Mouse (Mus musculus) MEL (cell line): ENCODE data around the gene Ugt1a10. TPM values are rescaled to one million over a fixed set of nuclear protein-coding genes. Genes with fewer than 3 reads are reported as not detected.
"Not testable (repeated sequence)": the region's sequence is repeated elsewhere in the genome, so short reads cannot be mapped to it uniquely, and the experiment has no call there.

Source experiments
- DNase-seq: peaks from one replicate; pipeline ENCODE4 v3.0.0; 2011; ENCODE audit warnings: low read depth, low spot score
- H3K27ac ChIP-seq: 2 replicates; pipeline ENCODE4 v1.5.1; 2012; ENCODE audit warnings: low read depth, mild to moderate bottlenecking, control low read depth, low read length, moderate library complexity; ENCODE audit not compliant: control insufficient read depth
- H3K27me3 ChIP-seq, 2 experiments: fragments of 150-350 bp in 1 of 2; sonication (generic) in 1 of 2; 2 replicates each; pipeline ENCODE4 v1.6.1; 2012; ENCODE audit warnings: low read length in 2 of 2, mild to moderate bottlenecking in 2 of 2, improper control_type of control experiment in 1 of 2, moderate library complexity in 1 of 2; ENCODE audit not compliant: insufficient read depth in 2 of 2, control insufficient read depth in 1 of 2
- H3K36me3 ChIP-seq, 2 experiments: 2 replicates each; pipeline ENCODE4 v1.6.1; 2012 to 2014; ENCODE audit warnings: low read length in 2 of 2, improper control_type of control experiment in 1 of 2, inconsistent platforms in 1 of 2, mild to moderate bottlenecking in 1 of 2; ENCODE audit not compliant: insufficient read depth in 2 of 2, control insufficient read depth in 1 of 2
- H3K4me1 ChIP-seq, 2 experiments: fragments of 150-350 bp in 1 of 2; sonication (generic) in 1 of 2; 2 replicates each; pipeline ENCODE4 v1.6.1; 2012; ENCODE audit warnings: low read length in 2 of 2, improper control_type of control experiment in 1 of 2, mild to moderate bottlenecking in 1 of 2; ENCODE audit not compliant: insufficient read depth in 2 of 2, control insufficient read depth in 1 of 2
- H3K4me3 ChIP-seq, 2 experiments: fragments of 150-350 bp in 1 of 2; sonication (generic) in 1 of 2; 2 replicates each; pipeline ENCODE4 v1.5.1; 2012; ENCODE audit warnings: low read depth in 2 of 2, low read length in 2 of 2, mild to moderate bottlenecking in 2 of 2, moderate library complexity in 2 of 2, control low read depth in 1 of 2, improper control_type of control experiment in 1 of 2; ENCODE audit not compliant: control insufficient read depth in 1 of 2, insufficient read depth in 1 of 2
- H3K79me2 ChIP-seq: 2 replicates; pipeline ENCODE4 v1.6.1; 2012; ENCODE audit warnings: mild to moderate bottlenecking, low read length, moderate library complexity; ENCODE audit not compliant: control insufficient read depth, poor library complexity, insufficient read depth
- H3K9ac ChIP-seq: 2 replicates; pipeline ENCODE4 v1.6.1; 2012; ENCODE audit warnings: low read depth, mild to moderate bottlenecking, control low read depth, low read length, moderate library complexity; ENCODE audit not compliant: control insufficient read depth, poor library complexity, severe bottlenecking
- H3K9me3 ChIP-seq: fragments of 150-350 bp; sonication (generic); replicated peaks from 2 replicates; pipeline ENCODE4 v1.6.1; 2012; ENCODE audit warnings: mild to moderate bottlenecking, low read length, improper control_type of control experiment, moderate library complexity; ENCODE audit not compliant: insufficient read depth
- BHLHE40 ChIP-seq: IDR thresholded peaks from 2 replicates; pipeline ENCODE4 v1.6.1; 2012; ENCODE audit warnings: low read depth, mild to moderate bottlenecking, inconsistent platforms, low read length, improper control_type of control experiment, borderline replicate concordance
- CHD1 ChIP-seq: IDR thresholded peaks from 2 replicates; pipeline ENCODE4 v1.6.1; 2012; ENCODE audit warnings: low read depth, mild to moderate bottlenecking, inconsistent platforms, low read length, improper control_type of control experiment
- CTCF ChIP-seq, 3 experiments: IDR thresholded peaks in 2 of 3; conservative IDR thresholded peaks in 1 of 3; 2 replicates each; pipeline ENCODE4 v1.5.1; 2011 to 2012; ENCODE audit warnings: low read length in 3 of 3, low read depth in 2 of 3, mild to moderate bottlenecking in 2 of 3, improper control_type of control experiment in 1 of 3, inconsistent platforms in 1 of 3, mixed read lengths in 1 of 3, moderate library complexity in 1 of 3; ENCODE audit not compliant: control insufficient read depth in 1 of 3, insufficient read depth in 1 of 3, poor library complexity in 1 of 3, severe bottlenecking in 1 of 3
- E2F4 ChIP-seq: IDR thresholded peaks from 2 replicates; pipeline ENCODE4 v1.6.1; 2011; ENCODE audit warnings: low read depth, low read length, improper control_type of control experiment, borderline replicate concordance
- ELF1 ChIP-seq: IDR thresholded peaks from 2 replicates; pipeline ENCODE4 v1.6.1; 2014; ENCODE audit warnings: low read depth, mild to moderate bottlenecking, inconsistent platforms, low read length, improper control_type of control experiment, moderate library complexity
- GATA1 ChIP-seq: IDR thresholded peaks from 2 replicates; pipeline ENCODE4 v1.6.1; 2011; ENCODE audit warnings: low read depth, low read length, improper control_type of control experiment
- JUND ChIP-seq: IDR thresholded peaks from 2 replicates; pipeline ENCODE4 v1.6.1; 2011; ENCODE audit warnings: low read depth, mild to moderate bottlenecking, improper control_type of control experiment, low read length
- MAFK ChIP-seq: IDR thresholded peaks from 2 replicates; pipeline ENCODE4 v1.6.1; 2011; ENCODE audit warnings: low read depth, mild to moderate bottlenecking, low read length, improper control_type of control experiment, borderline replicate concordance
- MAZ ChIP-seq: IDR thresholded peaks from 2 replicates; pipeline ENCODE4 v1.6.1; 2012; ENCODE audit warnings: low read depth, mild to moderate bottlenecking, inconsistent platforms, low read length, improper control_type of control experiment
- MXI1 ChIP-seq: IDR thresholded peaks from 2 replicates; pipeline ENCODE4 v1.6.1; 2011; ENCODE audit warnings: mild to moderate bottlenecking, low read depth, low read length, improper control_type of control experiment
- MYB ChIP-seq: IDR thresholded peaks from 2 replicates; pipeline ENCODE4 v1.6.1; 2011; ENCODE audit warnings: mild to moderate bottlenecking, low read depth, low read length, improper control_type of control experiment
- MYC ChIP-seq: IDR thresholded peaks from 2 replicates; pipeline ENCODE4 v1.6.1; 2011; ENCODE audit warnings: low read depth, mild to moderate bottlenecking, low read length, improper control_type of control experiment, moderate library complexity
- POLR2AphosphoS5 ChIP-seq: IDR thresholded peaks from 2 replicates; pipeline ENCODE4 v1.6.1; 2012; ENCODE audit warnings: low read depth, borderline replicate concordance, mild to moderate bottlenecking, inconsistent platforms, low read length, moderate library complexity, mixed read lengths
- RAD21 ChIP-seq: IDR thresholded peaks from 2 replicates; pipeline ENCODE4 v1.6.1; 2011; ENCODE audit warnings: mild to moderate bottlenecking, low read depth, low read length, improper control_type of control experiment
- RCOR1 ChIP-seq: IDR thresholded peaks from 2 replicates; pipeline ENCODE4 v1.6.1; 2012; ENCODE audit warnings: low read depth, mild to moderate bottlenecking, inconsistent platforms, low read length, improper control_type of control experiment
- SIN3A ChIP-seq: IDR thresholded peaks from 2 replicates; pipeline ENCODE4 v1.6.1; 2012; ENCODE audit warnings: low read length, improper control_type of control experiment, inconsistent platforms
- TBP ChIP-seq: IDR thresholded peaks from 2 replicates; pipeline ENCODE4 v1.8.0; 2011; ENCODE audit warnings: low read depth, low read length, improper control_type of control experiment
- TCF12 ChIP-seq: IDR thresholded peaks from 2 replicates; pipeline ENCODE4 v1.6.1; 2014; ENCODE audit warnings: low read depth, mild to moderate bottlenecking, inconsistent platforms, low read length, improper control_type of control experiment, moderate library complexity
- USF2 ChIP-seq, 2 experiments: IDR thresholded peaks; 2 replicates each; pipeline ENCODE4 v1.6.1; 2011 to 2012; ENCODE audit warnings: improper control_type of control experiment in 2 of 2, low read length in 2 of 2, borderline replicate concordance in 1 of 2, inconsistent platforms in 1 of 2, low read depth in 1 of 2, mild to moderate bottlenecking in 1 of 2; ENCODE audit not compliant: insufficient read depth in 1 of 2
- ZNF384 ChIP-seq: IDR thresholded peaks from 2 replicates; pipeline ENCODE4 v1.6.1; 2012; ENCODE audit warnings: low read depth, mild to moderate bottlenecking, inconsistent platforms, low read length, improper control_type of control experiment
- polyA plus RNA-seq, 2 experiments: library from polyadenylated mRNA; stranded (reverse) in 1 of 2; unstranded in 1 of 2; fragments of >175 nt in 1 of 2; fragments of >200 nt in 1 of 2; gene quantifications; 2 replicates each; pipeline versions ENCODE4 v1.2.1 to v1.2.4; 2012; ENCODE audit warnings: low replicate concordance in 2 of 2, low read depth in 1 of 2; ENCODE audit not compliant: insufficient read length in 2 of 2, insufficient read depth in 1 of 2, missing spikeins in 1 of 2
- total RNA-seq: library from RNA; depleted of rRNA; stranded (reverse); fragments of 300-350 nt; gene quantifications from 2 replicates; pipeline ENCODE4 v1.2.3, GENCODE M21; 2012

The Ugt1a10 gene
- total and polyA plus RNA-seq, 3 experiments: not detected

- Histone ChIP-seq H3K36me3 (no peaks in the 10 kb centered on the region), H3K4me1 (no peaks in the 10 kb centered on the region), H3K4me3 (no peak overlapping the region), H3K9ac (no peak overlapping the region), H3K27me3 (peaks cover 3 to 4% of the 10 kb centered on the region in 2 experiments; a peak in 3 of 4 replicates), H3K27ac (no peak overlapping the region), H3K9me3 (no peaks in the 10 kb centered on the region), H3K79me2 (no peaks in the 10 kb centered on the region)
- TF ChIP-seq RAD21 (no peak), MXI1 (no peak), JUND (no peak), RCOR1 (no peak), ELF1 (no peak), POLR2AphosphoS5 (no peak), BHLHE40 (no peak), ZNF384 (no peak), TBP (no peak), MAFK (no peak), SIN3A (no peak), GATA1 (no peak), E2F4 (no peak), CHD1 (no peak), MAZ (no peak), MYC (no peak), TCF12 (no peak), MYB (no peak), CTCF (IDR thresholded peaks at IDR 0.05 in 2 of 3, conservative IDR thresholded peaks at IDR 0.05 in 1 of 3; ENCODE audit: control insufficient read depth in 1 of 3, insufficient read depth in 1 of 3, low read depth in 2 of 3, low read length in 3 of 3, poor library complexity in 1 of 3, severe bottlenecking in 1 of 3) (no peak), USF2 (IDR thresholded peaks at IDR 0.05; ENCODE audit: borderline replicate concordance in 1 of 2, insufficient read depth in 1 of 2, low read depth in 1 of 2, low read length in 2 of 2) (no peak)
- DNase-seq: no peak
These were observed 37.2 kb downstream of the Ugt1a10 start for GRCm38 (mm10) chr1:88092341-88092740.

- not testable (repeated sequence) for H3K36me3 ChIP-seq, H3K79me2 ChIP-seq, H3K4me3 ChIP-seq, H3K9ac ChIP-seq, H3K27me3 ChIP-seq, H3K9me3 ChIP-seq, H3K27ac ChIP-seq, DNase-seq, H3K4me1 ChIP-seq
These were observed 39.1 kb downstream of the Ugt1a10 start for GRCm38 (mm10) chr1:88094270-88094676.
